Mouse (Mus musculus): ENCODE results near the gene Osbp2. TPM values are rescaled to one million over a fixed set of nuclear protein-coding genes. Genes with fewer than 3 reads are reported as not detected.

Osbp2 gene
- polyA plus RNA-seq, 1 experiment from 2014 or later, result 21.2 TPM

GRCm38 (mm10) chr11:3903046-3903445, 39.3 kb upstream of the Osbp2 start:
- Histone ChIP-seq H3K4me2 (ENCODE audit: low read length) (no peak overlapping the region), H3K9me3 (ENCODE audit: control insufficient read depth, low read length) (no peaks in the 10 kb centered on the region), H3K9ac (replicated peaks; ENCODE audit: low read length) (no peak overlapping the region), H3K27me3 (ENCODE audit: control insufficient read depth, insufficient read depth, low read length) (no peaks in the 10 kb centered on the region), H3K4me1 (ENCODE audit: control insufficient read depth, insufficient read depth, low read length) (no peaks in the 10 kb centered on the region), H3K27ac (replicated peaks; ENCODE audit: low read depth, low read length) (no peak overlapping the region), H3K36me3 (ENCODE audit: control insufficient read depth, insufficient read depth, low read length) (peaks cover 24% of the 10 kb centered on the region), H3K4me3 (replicated peaks; ENCODE audit: low read depth, low read length) (no peak overlapping the region)
- 84% methylated on average over 5 of the region's 5 CpGs for WGBS
- no peak for ATAC-seq (ENCODE audit: low FRiP score, low TSS enrichment)
- no peak for DNase-seq

DNA sequence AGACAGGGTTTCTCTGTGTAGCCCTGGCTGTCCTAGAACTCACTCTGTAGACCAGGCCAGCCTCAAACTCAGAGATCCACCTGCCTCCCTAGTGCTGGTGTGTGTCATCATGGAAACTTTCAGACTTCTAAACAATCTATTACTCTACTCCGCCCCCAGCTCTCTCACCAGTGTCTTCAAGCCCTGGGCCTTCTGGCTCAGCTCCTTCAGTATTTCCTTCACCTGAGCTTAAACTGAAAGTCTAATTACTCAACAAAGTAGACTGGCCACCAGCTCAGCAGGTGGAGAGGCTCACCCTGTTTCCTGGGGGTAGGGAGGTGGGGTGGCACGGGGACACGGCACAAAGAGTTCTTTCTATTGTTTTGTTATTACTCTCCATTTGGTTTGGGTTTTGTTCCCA, 38.8 kb upstream of the Osbp2 start:
- ATAC-seq (ENCODE audit: low FRiP score, low TSS enrichment) (no peak), DNase-seq (no peak)
- Histone ChIP-seq H3K9me3 (ENCODE audit: control insufficient read depth, low read length) (no peaks in the 10 kb centered on the region), H3K27ac (replicated peaks; ENCODE audit: low read depth, low read length) (no peak overlapping the region), H3K4me1 (ENCODE audit: control insufficient read depth, insufficient read depth, low read length) (no peaks in the 10 kb centered on the region), H3K27me3 (ENCODE audit: control insufficient read depth, insufficient read depth, low read length) (no peaks in the 10 kb centered on the region), H3K4me2 (ENCODE audit: low read length) (no peak overlapping the region), H3K4me3 (replicated peaks; ENCODE audit: low read depth, low read length) (no peak overlapping the region), H3K9ac (replicated peaks; ENCODE audit: low read length) (no peak overlapping the region), H3K36me3 (ENCODE audit: control insufficient read depth, insufficient read depth, low read length) (peaks cover 27% of the 10 kb centered on the region)
- WGBS, result 87% methylated on average over 3 of the region's 3 CpGs

GRCm38 (mm10) chr11:3900296-3900695, 36.6 kb upstream of the Osbp2 start:
- H3K27ac ChIP-seq (replicated peaks; ENCODE audit: low read depth, low read length), result no peak overlapping the region
- no peaks in the 10 kb centered on the region for H3K27me3 ChIP-seq (ENCODE audit: control insufficient read depth, insufficient read depth, low read length)
- no peak overlapping the region for H3K4me3 ChIP-seq (replicated peaks; ENCODE audit: low read depth, low read length)
- peaks cover 27% of the 10 kb centered on the region for H3K36me3 ChIP-seq (ENCODE audit: control insufficient read depth, insufficient read depth, low read length)
- DNase-seq, result no peak
- no peaks in the 10 kb centered on the region for H3K9me3 ChIP-seq (ENCODE audit: control insufficient read depth, low read length)
- H3K4me2 ChIP-seq (ENCODE audit: low read length), result no peak overlapping the region
- H3K4me1 ChIP-seq (ENCODE audit: control insufficient read depth, insufficient read depth, low read length), result no peaks in the 10 kb centered on the region
- WGBS, result 93% methylated on average over 6 of the region's 6 CpGs
- ATAC-seq (ENCODE audit: low FRiP score, low TSS enrichment), result no peak
- no peak overlapping the region for H3K9ac ChIP-seq (replicated peaks; ENCODE audit: low read length)

DNA sequence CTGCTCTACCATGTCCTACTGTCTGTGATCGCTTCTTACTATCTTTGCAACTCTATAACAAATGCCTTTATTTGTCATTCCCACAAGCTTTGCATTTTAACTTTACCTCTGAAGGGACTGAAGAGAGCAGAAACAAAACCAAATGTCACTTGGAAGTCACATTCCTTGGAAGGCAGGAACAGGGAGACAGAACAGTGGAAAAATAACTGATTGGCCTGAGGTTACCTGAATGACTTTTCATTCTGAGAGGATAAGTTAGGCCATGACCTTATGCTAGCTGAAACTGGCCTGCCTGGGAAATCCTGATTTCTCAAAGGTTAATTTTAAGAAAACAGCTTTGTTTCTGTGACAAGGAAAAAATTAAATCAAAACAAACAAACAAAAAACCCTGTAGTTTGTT, 32.2 kb upstream of the Osbp2 start:
- Histone ChIP-seq H3K9me3 (ENCODE audit: control insufficient read depth, low read length) (no peaks in the 10 kb centered on the region), H3K27ac (replicated peaks; ENCODE audit: low read depth, low read length) (no peak overlapping the region), H3K9ac (replicated peaks; ENCODE audit: low read length) (no peak overlapping the region), H3K27me3 (ENCODE audit: control insufficient read depth, insufficient read depth, low read length) (no peaks in the 10 kb centered on the region), H3K4me3 (replicated peaks; ENCODE audit: low read depth, low read length) (no peak overlapping the region), H3K4me2 (ENCODE audit: low read length) (no peak overlapping the region), H3K4me1 (ENCODE audit: control insufficient read depth, insufficient read depth, low read length) (no peaks in the 10 kb centered on the region), H3K36me3 (ENCODE audit: control insufficient read depth, insufficient read depth, low read length) (peaks cover 18% of the 10 kb centered on the region)
- DNase-seq, result no peak
- no peak for ATAC-seq (ENCODE audit: low FRiP score, low TSS enrichment)
- WGBS, result 97% methylated on average over 1 of the region's 1 CpGs

DNA sequence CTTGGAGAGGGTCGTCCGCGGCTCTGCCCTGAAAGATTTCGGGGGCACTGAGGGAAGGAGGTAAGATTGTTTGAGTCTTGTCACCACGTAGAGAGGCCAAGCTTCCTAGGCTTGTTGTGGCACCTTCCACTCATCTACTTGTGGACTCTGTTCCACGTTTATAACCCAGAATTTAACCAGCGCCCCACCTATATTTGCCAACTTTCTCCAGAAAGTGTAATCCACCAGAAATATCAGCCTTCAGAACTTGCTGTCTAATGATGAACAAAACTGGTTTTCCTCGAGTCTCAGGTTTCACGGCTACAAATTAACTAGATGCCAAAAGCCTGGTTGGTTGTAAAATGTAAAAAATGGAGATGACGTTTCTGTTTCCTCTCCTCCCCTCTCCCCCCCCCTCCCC, 31.8 kb upstream of the Osbp2 start:
- no peaks in the 10 kb centered on the region for H3K9me3 ChIP-seq (ENCODE audit: control insufficient read depth, low read length)

GRCm38 (mm10) chr11:3894406-3895281, 30.9 kb upstream of the Osbp2 start, which contains the start of the genes 4921536K21Rik and Dusp18:
Gene 4921536K21Rik, minus strand, starts transcription at chr11:3895098.
Gene Dusp18, plus strand, starts transcription at chr11:3895240.
- peak within 1 kb of the TSS; percentile 46 for H3K4me3 ChIP-seq (replicated peaks; ENCODE audit: low read depth, low read length)
- peak; percentile 96 for DNase-seq
- 2% methylated on average over 46 of the region's 46 CpGs for WGBS

More for the DNA sequence above, 31.8 kb upstream of the Osbp2 start:
- Histone ChIP-seq H3K27me3 (ENCODE audit: control insufficient read depth, insufficient read depth, low read length) (no peaks in the 10 kb centered on the region), H3K4me3 (replicated peaks; ENCODE audit: low read depth, low read length) (peak overlapping the region; percentile 46), H3K9ac (replicated peaks; ENCODE audit: low read length) (peak overlapping the region; percentile 57), H3K4me2 (ENCODE audit: low read length) (peak overlapping the region; percentile 80), H3K4me1 (ENCODE audit: control insufficient read depth, insufficient read depth, low read length) (no peaks in the 10 kb centered on the region), H3K36me3 (ENCODE audit: control insufficient read depth, insufficient read depth, low read length) (peaks cover 18% of the 10 kb centered on the region), H3K27ac (replicated peaks; ENCODE audit: low read depth, low read length) (peak overlapping the region; percentile 85)
- ATAC-seq (ENCODE audit: low FRiP score, low TSS enrichment) (no peak), DNase-seq (no peak)
- 7% methylated on average over 10 of the region's 10 CpGs for WGBS

DNA sequence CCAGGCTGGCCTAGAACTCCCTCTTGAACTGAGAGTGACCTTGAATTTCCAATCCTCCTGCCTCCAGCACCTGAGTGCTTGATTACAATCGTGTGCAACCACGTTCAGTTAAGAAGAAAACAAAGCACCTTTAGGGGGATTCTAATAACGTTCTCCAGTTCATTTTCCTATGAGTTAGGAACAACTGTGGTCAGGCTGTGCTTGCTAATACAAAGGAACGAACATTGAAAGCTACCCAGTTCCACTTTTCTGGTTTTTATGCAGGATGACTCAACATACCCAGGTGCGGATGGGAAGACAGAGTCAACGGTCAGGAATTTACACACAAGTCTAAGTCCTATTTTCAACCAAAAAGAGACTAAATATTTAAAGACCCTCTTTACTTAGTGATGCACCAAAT, 30.3 kb upstream of the Osbp2 start:
- H3K4me2 ChIP-seq (ENCODE audit: low read length), result peak overlapping the region; percentile 80
- 0 out of 2 replicates have a peak overlapping the region, but pooled peaks have one; percentile 85 for H3K27ac ChIP-seq (replicated peaks; ENCODE audit: low read depth, low read length)
- ATAC-seq (ENCODE audit: low FRiP score, low TSS enrichment) (no peak), DNase-seq (no peak)
- WGBS, result 82% methylated on average over 6 of the region's 6 CpGs
- peak overlapping the region; percentile 46; the same call in 1 of the 2 replicates for H3K4me3 ChIP-seq (replicated peaks; ENCODE audit: low read depth, low read length)
- H3K9ac ChIP-seq (replicated peaks; ENCODE audit: low read length), result no peak overlapping the region
- no peaks in the 10 kb centered on the region for H3K4me1 ChIP-seq (ENCODE audit: control insufficient read depth, insufficient read depth, low read length)
- no peaks in the 10 kb centered on the region for H3K27me3 ChIP-seq (ENCODE audit: control insufficient read depth, insufficient read depth, low read length)
- H3K9me3 ChIP-seq (ENCODE audit: control insufficient read depth, low read length), result no peaks in the 10 kb centered on the region
- peaks cover 14% of the 10 kb centered on the region for H3K36me3 ChIP-seq (ENCODE audit: control insufficient read depth, insufficient read depth, low read length)

More at GRCm38 (mm10) chr11:3894406-3895281, 30.9 kb upstream of the Osbp2 start, which contains the start of the genes 4921536K21Rik and Dusp18:
- H3K9me3 ChIP-seq (ENCODE audit: control insufficient read depth, low read length), result no peaks in the 10 kb centered on the region
- peak within 1 kb of the TSS; percentile 57 for H3K9ac ChIP-seq (replicated peaks; ENCODE audit: low read length)
- H3K4me1 ChIP-seq (ENCODE audit: control insufficient read depth, insufficient read depth, low read length), result no peaks in the 10 kb centered on the region
- ATAC-seq (ENCODE audit: low FRiP score, low TSS enrichment), result peak; percentile 99
- peak within 1 kb of the TSS; percentile 85 for H3K27ac ChIP-seq (replicated peaks; ENCODE audit: low read depth, low read length)
- H3K27me3 ChIP-seq (ENCODE audit: control insufficient read depth, insufficient read depth, low read length), result no peaks in the 10 kb centered on the region
- peak within 1 kb of the TSS; percentile 80 for H3K4me2 ChIP-seq (ENCODE audit: low read length)
- peaks cover 18% of the 10 kb centered on the region for H3K36me3 ChIP-seq (ENCODE audit: control insufficient read depth, insufficient read depth, low read length)

DNA sequence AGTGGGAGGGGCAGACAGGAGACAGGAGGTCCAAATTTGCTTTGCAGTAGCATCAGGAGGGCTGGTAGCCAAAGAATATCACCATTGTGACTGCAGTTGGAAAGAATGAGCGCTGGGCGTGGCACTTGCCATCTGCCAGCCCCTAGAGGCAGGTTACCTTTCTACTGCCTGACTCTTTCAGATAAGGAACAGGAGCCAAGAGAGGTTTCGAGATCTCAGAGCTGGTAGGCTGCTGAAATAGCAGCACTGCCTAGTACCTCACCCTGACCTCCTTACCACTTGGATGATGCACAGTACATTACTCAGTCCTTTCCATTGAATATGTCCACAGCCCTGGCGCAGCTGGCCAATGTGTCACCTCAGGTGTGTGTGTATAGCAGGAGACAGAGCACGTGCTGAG, 23.6 kb upstream of the Osbp2 start:
- no peak overlapping the region for H3K9ac ChIP-seq (replicated peaks; ENCODE audit: low read length)
- ATAC-seq (ENCODE audit: low FRiP score, low TSS enrichment) (no peak), DNase-seq (no peak)
- H3K27me3 ChIP-seq (ENCODE audit: control insufficient read depth, insufficient read depth, low read length), result no peaks in the 10 kb centered on the region
- H3K4me3 ChIP-seq (replicated peaks; ENCODE audit: low read depth, low read length), result no peak overlapping the region
- H3K27ac ChIP-seq (replicated peaks; ENCODE audit: low read depth, low read length), result no peak overlapping the region
- no peaks in the 10 kb centered on the region for H3K9me3 ChIP-seq (ENCODE audit: control insufficient read depth, low read length)
- 82% methylated on average over 5 of the region's 5 CpGs for WGBS
- H3K4me2 ChIP-seq (ENCODE audit: low read length), result no peak overlapping the region
- H3K4me1 ChIP-seq (ENCODE audit: control insufficient read depth, insufficient read depth, low read length), result no peaks in the 10 kb centered on the region
- H3K36me3 ChIP-seq (ENCODE audit: control insufficient read depth, insufficient read depth, low read length), result no peaks in the 10 kb centered on the region

DNA sequence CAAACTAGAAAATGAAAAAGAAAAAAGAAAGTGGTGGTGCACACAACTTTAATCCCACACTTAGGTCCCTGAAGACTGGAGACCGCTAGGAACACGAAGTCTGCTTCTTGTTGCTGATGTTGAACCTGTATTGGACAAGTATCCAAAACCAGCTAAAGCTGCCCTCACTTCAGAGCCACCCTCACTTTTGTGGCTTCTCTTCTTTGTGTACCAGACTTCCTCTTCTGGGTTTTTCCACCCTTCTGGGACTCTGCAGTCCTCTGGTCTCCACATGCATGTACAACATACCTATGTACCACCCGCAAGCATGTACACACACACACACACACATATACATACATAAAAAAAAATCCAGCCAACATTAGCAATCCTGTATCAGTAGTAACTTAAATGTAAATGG, 20.0 kb upstream of the Osbp2 start:
- H3K4me2 ChIP-seq (ENCODE audit: low read length), result no peak overlapping the region
- no peaks in the 10 kb centered on the region for H3K9me3 ChIP-seq (ENCODE audit: control insufficient read depth, low read length)
- H3K4me1 ChIP-seq (ENCODE audit: control insufficient read depth, insufficient read depth, low read length), result no peaks in the 10 kb centered on the region
- DNase-seq (no peak), ATAC-seq (ENCODE audit: low FRiP score, low TSS enrichment) (no peak)
- WGBS, result 82% methylated on average over 3 of the region's 3 CpGs
- no peaks in the 10 kb centered on the region for H3K27me3 ChIP-seq (ENCODE audit: control insufficient read depth, insufficient read depth, low read length)
- no peaks in the 10 kb centered on the region for H3K36me3 ChIP-seq (ENCODE audit: control insufficient read depth, insufficient read depth, low read length)
- no peak overlapping the region for H3K27ac ChIP-seq (replicated peaks; ENCODE audit: low read depth, low read length)
- H3K9ac ChIP-seq (replicated peaks; ENCODE audit: low read length), result no peak overlapping the region
- no peak overlapping the region for H3K4me3 ChIP-seq (replicated peaks; ENCODE audit: low read depth, low read length)

Measured in midbrain, embryonic 14.5 days (tissue).